Mouse (Mus musculus): ENCODE results near the gene Sort1.

Sort1 gene

DNA sequence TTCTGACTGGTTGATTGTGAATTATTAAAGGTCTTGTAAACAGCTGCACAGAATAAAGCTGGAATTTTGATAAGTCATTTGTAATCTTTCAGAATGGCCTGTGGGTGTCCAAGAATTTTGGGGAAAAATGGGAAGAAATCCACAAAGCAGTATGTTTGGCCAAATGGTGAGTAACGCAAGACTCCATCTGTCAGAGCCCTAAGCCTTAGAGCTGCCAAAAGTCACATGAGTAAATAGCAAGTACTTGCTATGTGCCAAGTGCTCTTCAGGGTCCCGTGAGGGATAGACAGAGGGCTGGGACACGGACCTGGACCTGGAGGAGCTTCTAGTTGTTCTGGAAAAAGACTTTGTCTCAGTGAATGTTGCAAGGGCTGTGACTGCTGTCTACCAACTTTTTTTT is 44.0 kb downstream of the Sort1 start:
- CTCF ChIA-PET: interaction anchor here (0.6 kb wide), 1 partner anchor 94 kb away, joined by 14 read pairs; no protein-coding TSS in a partner anchor

DNA sequence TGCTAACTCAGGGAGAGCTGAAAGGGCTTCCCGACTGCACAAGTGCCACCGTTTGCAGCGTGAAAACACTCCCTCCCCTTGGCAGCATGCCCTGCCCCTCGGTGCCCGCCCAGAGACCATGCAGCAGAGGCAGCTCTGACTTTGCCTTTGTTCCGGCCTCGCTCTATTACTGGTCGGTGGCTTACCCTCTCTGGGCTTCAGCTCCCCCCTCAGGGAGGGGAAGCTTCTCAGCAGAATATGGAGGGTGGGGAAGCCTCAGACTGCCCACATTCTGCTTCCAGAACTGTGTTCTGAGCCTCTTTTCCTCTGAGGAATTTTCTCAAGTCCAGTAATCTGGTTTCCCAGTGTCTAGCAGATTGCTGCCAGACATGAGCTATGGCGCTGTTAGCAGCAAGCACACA is 44.6 kb downstream of the Sort1 start:
- CTCF ChIA-PET: interaction anchor here (0.6 kb wide), 1 partner anchor 94 kb away, joined by 14 read pairs; no protein-coding TSS in a partner anchor

DNA sequence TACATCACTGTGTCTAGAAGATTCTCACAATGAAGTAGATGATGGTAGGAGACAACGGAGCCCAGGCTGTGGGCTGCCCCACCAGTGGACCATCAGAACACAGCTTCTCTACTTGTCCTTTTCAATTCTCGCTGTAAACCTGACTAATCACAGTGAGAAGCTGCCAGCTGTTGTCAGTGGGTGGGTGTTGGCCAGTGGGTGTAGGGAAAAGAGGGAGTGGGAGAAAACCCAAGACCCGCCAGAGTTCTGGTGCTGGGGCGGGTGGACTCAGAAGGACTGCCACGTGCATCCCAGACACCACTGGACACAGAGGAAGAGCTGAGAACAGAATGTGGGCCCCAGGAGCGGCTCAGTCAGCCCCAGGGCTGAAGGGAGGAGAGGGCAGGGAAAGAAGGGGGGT is 46.9 kb downstream of the Sort1 start:
- CTCF ChIA-PET: interaction anchor here (0.7 kb wide), 1 partner anchor 238 kb away, joined by 4 read pairs; no protein-coding TSS in a partner anchor

DNA sequence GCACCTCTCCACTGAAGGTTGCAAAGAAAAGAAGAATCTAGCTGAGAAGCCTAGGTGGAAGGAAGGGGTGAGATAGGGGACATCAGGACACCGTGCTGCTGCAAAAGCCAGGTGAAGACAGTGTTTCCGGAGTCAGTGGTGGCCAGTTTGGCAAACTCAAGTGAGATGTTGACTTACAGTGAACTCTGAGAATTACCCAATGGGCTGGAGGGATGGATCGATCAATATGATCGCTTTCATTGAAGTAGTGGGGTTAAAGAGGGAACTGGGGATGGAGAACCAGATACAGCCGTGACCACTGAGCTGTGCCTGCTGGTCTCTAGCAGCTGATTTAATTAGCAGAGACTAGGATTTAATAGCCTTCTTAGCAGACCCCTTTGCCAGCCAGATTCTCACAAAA is 53.0 kb downstream of the Sort1 start:
- CTCF ChIA-PET: no interaction called here

DNA sequence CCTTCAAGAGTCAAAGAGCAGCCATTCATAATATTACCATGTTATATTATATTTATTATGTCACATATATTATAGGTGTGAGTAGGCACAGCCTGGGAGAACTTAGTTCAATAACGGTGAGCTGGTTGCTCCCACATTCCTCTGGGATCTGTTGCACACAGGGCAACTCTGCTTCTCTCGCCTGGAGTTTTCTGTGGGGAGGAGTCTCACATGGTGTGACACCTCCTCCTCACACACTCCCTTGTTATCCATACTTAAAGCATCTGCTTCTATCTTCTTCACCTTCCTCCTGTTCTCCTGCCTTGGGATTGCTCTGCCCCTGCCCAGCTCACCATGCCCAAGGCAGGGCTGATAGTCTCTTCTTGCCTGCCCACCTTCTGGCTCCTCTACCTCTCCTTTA is 57.2 kb downstream of the Sort1 start:
- CTCF ChIA-PET: no interaction called here

DNA sequence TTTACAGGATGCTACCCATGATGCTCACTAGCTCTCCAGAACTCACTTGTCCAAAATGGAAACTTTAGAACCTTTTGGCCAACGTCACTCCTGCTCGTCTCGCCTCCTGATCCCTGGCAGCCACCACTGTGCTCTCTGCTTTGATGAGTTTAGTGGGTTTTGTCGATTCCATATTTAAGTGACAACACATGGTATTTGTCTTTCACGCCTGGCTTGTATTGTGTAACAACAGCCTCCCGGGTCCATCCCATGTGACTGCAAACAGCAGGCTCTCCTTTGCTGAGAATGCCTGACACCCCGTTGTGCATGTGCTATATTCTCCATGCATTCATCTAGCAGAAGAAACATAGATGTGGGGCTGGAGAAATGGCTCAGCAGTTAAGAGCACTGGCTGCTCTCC is 58.3 kb downstream of the Sort1 start:
- CTCF ChIA-PET: no interaction called here

DNA sequence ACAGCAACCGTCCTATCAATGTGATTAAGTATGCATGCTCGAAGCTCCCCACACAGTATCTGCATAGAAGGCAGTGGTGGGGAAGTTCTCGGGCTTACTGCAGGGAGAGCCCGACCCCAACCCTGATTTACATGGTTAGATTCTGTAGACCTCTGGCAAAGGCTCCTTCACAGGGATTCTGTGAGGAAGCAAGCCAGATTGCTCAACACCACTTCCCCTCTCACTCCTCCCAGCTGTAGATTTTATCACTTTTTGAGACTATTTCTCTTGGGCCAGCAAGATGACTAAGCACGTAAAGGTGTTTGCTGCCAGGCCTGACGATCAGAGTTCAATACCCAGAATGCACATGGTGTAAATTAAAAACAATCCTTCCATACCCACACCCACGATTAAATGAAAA is 62.0 kb downstream of the Sort1 start:
- CTCF ChIA-PET: no interaction called here

DNA sequence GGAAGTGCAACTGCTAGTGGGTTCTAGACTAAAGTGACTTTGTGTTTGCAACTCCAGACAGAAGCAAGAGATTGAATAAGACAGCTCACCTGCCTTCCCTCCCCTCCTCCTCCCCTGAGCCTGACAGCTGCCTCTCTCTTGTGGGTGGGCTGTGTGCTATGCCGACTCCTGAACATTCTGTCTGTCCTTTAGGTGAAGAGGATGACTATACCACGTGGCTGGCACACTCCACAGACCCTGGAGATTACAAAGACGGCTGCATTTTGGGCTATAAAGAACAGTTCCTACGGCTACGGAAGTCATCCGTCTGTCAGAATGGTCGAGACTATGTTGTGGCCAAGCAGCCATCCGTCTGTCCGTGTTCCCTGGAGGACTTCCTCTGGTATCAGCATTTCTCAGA is 64.5 kb downstream of the Sort1 start:
- CTCF ChIA-PET: no interaction called here

DNA sequence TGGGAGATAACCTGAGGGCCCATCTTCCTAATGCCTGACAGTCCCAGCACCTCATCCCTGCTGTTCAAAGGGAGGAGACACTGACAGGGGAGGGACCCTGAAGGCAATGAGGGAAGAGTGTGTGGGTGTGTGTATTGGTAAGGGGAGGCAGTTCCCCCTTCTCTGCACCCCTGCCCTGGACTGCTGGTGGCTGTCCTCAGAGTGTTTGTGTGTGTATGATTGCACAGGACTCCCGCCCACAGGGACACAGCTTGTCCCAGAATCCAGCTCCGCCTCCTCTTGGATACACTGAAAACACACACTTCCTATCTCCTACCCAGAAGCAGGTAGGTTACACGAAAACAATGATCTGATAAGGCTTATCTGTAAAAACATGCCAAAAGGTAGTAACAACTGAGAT is 71.4 kb downstream of the Sort1 start:
- CTCF ChIA-PET: no interaction called here

DNA sequence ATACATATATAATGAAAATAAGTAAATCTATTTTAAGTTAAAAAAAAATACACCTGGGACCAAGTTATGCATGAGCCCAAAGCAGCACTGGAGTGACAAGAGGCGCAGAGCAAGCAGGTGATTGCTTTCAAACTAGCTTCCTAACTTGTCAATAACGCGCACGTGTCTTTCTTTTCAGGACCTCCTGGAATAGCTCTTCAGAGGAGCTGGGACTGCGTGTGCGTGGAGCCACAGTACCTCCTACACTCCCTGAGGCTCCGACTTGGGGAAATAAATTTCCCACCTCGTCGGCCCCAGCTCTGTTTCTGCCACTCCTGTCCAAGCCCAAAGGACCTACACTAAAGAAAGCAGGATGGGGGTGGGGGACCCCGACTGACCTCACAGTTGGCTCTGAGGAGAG is 73.2 kb downstream of the Sort1 start:
- CTCF ChIA-PET: no interaction called here

DNA sequence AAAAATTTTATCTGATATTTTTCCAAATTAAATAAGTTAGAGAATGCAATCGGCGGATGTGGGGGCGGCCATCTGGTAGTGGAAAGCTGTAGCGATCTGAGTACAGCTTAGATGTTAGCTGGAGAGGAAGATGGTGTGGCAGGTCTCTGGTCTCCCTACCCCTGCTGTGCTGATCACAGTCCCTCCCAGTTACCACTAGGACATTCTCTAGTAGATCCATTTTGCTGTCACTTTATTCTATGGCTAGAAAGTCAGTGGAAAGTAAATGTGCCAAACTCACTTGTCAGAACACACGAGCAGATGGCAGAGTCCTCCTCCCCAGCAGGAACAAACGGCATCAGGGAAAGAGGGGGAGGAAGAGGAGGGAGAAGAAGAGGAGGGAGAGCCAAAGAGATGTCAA is 74.6 kb downstream of the Sort1 start:
- CTCF ChIA-PET: no interaction called here

DNA sequence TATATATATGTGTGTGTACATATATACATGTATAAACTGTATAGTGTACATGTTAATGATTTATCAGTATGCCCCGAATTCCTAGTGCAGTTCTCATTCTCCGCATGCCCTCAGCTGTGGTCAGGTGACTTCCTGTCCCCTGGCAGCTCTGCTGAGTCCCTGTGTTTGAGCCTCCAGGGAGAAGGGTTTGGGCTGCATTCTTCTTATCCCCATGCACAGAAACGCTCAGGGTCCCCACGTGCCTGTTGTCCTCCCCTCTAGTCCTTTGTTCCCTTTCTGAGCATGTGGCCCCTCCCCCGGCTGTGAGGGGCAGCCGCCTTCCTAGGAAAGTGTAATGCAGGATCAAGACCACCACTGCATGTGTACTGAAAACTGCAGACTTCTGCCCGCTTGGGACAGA is 77.0 kb downstream of the Sort1 start:
- CTCF ChIA-PET: interaction anchor here (0.7 kb wide), 1 partner anchor 24 kb away, joined by 3 read pairs; no protein-coding TSS in a partner anchor

DNA sequence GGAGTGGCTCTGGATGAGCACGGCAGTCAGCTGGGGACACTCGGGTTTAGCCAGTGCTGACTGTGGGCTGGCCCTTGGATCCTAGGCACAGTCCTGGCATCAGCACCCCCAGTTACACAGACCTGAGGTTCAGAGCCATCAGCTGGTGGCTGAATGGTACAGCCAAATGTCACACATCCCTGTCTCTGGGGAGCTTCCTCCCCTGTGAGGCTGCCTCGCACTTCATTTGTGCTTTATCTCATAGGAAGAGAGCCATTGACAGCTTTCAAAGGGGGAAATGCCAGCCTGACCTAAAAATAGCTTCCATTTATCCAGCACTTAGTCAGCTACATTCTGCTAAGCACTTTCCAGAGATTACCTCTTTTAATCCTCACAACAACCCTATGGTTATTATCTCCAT is 79.7 kb downstream of the Sort1 start:
- CTCF ChIA-PET: no interaction called here

DNA sequence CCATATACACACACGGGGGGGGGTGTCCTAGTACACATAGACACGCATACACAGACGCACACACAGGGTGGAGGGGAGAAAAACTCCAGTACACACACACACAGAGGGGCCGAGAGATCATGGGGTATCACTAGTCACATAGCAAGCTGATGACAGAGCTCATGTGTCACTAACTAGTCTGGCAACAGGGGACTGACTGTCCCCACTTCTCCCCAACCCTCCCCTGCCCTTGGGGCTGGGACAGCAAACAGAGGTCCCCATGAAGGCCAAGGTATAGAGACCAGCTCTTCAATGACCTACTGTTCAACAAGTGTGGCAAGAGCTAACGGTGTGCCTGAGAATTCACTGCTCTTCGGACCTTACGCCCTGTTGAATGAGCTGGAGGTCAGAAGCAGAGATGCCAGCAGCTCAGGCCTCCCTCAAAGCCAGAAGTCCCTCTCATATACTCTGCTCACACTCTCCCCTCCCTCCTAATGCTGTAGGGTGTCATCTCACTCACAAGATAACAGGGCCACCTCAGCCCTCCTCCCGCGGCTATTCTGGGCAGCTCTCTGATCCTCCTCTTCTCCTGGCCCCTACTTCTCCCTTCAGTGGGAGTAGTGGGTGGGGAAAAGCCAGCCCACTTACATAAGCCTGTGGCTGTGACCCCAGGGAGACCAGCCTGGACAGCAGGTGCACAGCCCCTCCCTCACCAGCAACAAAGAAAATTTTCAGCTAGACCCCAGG is 80.6 kb downstream of the Sort1 start, which contains the start of gene Mybphl:
Gene Mybphl, plus strand, starts transcription at position 642 of the 726 bp plus-strand sequence.
- CTCF ChIA-PET: no interaction called here

DNA sequence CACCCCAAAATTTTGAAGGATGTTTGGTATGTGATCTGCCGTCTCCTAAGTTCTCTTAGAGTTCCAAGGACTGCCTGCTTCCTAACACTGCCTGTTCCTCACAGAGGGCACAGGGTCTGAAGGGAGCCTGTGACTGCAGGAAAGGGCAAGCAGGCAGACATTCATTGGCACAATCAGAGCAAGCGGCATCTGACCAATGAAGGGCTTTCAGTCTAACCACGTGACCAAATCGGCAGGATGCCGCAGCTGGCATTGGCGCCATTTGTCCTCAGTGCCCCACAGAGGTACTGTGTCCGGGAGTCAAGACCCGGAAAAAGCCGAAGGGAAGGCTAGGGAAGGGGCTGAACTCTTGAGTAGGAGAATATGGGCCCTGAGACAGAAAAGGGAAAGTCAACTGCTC is 83.3 kb downstream of the Sort1 start:
- CTCF ChIA-PET: no interaction called here

DNA sequence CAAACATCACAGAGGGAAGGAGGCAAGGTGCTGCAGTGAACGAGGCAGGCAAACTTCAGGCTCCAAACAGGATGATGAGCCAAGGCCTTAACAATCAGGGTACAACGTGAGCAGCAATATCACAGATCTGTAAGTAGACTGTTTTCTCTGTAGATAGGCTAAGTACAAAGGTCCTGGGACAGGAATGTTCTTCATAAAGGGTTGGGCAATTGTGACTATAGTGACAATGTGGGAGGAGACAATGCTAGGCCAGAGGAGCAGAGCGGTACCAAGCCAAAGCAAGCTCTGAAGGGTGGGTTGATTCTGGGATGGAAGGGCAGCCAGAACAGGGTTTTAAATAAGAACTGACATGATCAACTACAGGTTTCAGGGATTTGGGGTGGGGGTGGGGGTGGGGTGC is 83.9 kb downstream of the Sort1 start:
- CTCF ChIA-PET: no interaction called here

DNA sequence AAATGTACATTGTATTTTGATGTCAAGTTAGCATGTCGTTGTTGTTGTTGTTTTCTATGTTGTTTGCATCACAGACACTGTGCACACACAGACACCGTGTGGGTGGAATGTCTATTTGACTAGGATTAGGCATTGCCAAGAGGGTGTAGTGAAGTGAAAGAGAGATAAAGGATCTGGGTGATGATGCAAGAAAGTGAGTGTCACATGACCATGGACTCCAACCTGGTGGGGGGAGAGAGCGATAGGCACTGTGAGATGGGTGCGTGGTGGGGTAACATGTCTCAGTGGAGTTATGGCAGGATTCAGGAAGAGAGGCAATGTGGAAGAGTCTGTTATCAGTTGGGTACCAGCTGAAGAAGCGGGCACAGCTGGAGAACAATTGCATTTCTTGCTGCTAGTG is 84.8 kb downstream of the Sort1 start:
- CTCF ChIA-PET: no interaction called here

DNA sequence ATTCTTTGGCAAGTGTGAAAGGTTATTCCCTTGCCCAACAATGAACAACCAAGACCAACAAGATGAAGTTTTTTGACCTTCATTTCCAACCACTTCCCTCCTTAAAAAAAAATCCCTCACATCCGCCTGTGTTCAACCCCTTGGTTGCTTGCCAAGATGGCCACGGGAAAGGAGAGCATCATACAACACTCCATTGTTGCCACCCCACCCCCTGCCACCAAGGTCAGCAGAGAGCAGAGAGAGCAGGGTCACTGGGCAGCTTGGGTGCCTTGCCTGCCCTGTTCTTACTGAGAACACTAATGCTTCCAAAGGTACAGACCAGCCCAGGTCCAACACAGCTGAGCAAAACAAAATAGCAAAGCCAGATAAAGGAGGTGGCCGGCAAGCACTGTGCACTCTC is 88.4 kb downstream of the Sort1 start:
- CTCF ChIA-PET: no interaction called here

DNA sequence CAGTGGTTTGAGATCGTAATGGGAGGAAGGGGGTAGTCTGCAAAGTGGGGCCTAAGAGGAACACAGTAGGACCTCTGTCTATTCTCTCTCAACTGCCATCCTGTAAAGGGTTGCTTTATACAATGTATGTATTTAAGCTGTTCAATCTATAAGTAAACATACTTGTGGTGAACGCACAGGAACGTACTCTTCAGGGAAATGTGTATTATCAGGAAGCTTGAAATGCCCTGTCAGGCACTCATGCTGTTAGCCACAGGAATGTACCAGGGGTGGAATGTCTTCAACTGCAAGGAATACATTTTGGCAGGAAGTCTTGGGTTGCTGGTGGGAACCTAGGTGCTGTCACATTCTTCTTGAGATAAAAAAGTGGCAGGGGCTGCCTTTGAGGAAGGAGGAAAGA is 88.8 kb downstream of the Sort1 start:
- CTCF ChIA-PET: no interaction called here

DNA sequence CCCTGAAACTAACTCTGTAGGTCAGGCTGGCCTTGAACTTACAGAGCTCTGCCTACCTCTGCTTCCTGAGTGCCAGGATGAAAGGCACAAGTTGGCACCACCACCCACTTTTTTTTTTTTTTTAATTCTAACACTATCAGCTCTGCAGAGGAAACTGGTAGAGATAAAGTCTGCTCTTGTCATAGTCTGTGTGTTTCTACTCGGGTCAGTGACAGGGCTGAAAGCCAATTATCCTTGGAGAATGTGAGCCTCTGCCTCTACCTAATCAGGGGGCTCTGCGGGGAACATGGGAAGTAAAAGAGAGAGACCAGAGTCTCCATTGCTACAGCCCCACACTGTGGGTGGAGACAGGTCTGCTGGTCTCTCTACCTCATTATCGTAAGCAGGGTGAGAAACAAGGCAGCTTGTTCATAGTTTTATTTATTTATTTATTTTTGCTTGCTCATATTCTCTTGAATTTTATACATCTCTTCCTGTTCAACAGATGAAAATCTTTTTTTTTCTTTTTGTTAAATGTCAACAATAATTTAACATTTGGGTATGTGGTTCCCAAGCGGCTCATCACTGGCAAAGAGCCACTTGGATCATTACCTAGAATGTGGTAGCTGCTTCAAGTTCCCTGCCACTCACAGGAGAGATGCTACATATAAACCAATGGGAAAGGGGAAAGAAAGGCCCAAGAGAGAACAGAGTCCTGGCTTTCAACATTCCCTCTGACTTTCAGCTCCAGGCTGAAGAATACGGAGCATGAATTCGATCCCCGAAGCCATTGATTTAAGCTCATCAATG is 95.2 kb downstream of the Sort1 start:
- CTCF ChIA-PET: no interaction called here

DNA sequence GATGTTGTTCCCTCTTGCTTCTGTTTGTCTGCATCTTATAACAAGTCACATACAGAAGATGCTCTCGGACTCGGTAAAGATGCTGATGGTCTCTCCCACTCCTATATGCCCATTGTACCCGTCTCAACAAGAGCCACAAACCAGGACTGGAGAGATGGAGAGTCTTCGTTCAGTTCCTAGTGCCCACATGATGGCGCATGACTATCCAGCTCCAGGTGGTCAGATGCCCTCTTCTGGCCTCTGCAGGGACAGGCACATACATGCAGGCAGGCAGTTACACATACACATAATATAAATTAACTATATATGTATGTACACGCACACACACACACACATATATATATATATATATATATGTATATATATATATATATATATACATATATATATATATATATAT is 96.8 kb downstream of the Sort1 start:
- CTCF ChIA-PET: no interaction called here

DNA sequence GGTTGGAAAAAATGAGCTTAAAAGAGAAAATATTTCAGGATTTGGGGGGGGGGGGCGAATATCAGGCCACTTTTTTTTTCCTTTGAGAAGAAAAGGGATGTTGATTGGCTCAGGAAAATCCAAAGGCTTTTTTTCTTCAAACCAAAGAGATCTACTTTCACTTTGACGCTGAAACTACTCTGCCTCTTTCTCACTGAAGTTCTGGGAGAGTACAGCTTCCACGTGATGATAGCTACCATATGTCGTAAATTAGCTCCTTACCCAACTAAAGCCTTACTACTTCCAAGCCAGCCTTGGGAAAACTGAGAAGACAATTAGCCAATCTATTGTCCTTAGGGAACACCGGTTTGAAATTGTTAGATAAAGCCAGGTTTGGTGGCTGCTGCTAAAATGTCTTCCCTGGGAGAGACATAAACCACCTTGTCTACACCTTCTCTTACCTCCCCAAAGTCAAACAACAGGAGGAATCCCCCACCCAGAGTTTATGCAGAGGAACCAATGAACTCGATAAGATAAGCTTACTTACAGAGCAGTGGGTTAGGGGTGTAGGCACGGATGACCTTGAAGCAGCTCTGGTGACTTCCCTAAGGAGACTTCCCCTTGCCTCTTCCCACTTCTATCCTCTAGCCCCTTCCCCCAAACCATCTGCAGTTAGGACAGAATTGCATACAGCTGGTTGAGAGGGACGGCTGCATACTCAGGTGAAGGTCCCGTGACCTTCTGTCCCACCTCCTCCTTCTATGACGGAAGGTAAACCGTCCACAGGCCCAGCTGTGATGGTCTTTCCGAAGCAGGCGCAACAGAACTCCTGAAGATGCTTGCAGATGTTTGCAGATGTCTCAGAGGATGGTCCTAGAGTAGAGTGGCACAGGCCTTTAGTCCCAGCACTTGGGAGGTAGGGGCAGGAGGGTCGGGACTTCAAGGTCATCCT is 98.3 kb downstream of the Sort1 start:
- CTCF ChIA-PET: interaction anchor here (0.7 to 1.1 kb wide), 2 partner anchors 99 to 902 kb away, joined by 3 to 7 read pairs; no protein-coding TSS in a partner anchor
